ENCODE assay signal across 18 mouse cellular contexts in the genomic region with DNA sequence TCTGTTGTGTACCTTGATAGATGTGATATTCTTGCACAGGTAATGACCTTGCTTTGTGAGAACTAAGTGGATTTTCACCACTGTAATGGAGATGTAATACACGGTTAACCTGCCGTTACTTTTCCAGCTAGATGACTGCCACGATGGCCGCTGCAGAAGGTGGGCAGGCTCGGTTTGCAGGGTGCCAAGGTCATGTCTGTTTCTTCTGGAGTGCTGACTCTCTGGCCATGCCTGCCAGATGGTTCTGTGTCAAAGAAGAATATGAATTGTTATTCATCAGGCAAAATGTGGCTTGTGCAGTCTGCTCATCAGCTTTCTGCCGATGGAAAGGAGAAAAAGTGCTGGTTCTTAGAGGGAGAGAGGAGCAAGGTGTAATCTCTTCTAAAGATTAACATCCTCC.
"Had no signal": no experiment of that assay in that cellular context is flagged by ENCODE, and none has a peak within 500 bp of the region (broad histone marks: within the 10 kb centered on the region; RNA-seq: fewer than 3 reads in every experiment).

No protein-coding gene starts in this region.

- DNase-seq: kidney, postnatal 10 days; kidney, postnatal 36 days; layer of hippocampus, postnatal 36 days; liver, embryonic 13.5 days; lung, adult 2 months; lung, postnatal 14 days; right cerebral cortex, adult 18-20 months; right cerebral cortex, postnatal 14 days; right cerebral cortex, postnatal 4 days; thymus, adult 18-20 months; thymus, postnatal 36 days had no signal

- H3K4me1 ChIP-seq: liver, embryonic 13.5 days; neural tube, embryonic 12.5 days had no signal

- H3K27ac ChIP-seq: left cerebral cortex, adult 2 months; liver, embryonic 13.5 days; macrophage; midbrain, embryonic 12.5 days; midbrain, embryonic 15.5 days; neural tube, embryonic 12.5 days; neural tube, embryonic 15.5 days; stomach, postnatal 0 days had no signal

- ATAC-seq: midbrain, embryonic 15.5 days had no signal

- H3K27me3 ChIP-seq: liver, embryonic 13.5 days; midbrain, embryonic 12.5 days; midbrain, embryonic 15.5 days; neural tube, embryonic 12.5 days; neural tube, embryonic 15.5 days had no signal

- H3K4me3 ChIP-seq: left cerebral cortex, adult 2 months; liver, embryonic 13.5 days; midbrain, embryonic 12.5 days; midbrain, embryonic 15.5 days; neural tube, embryonic 12.5 days; neural tube, embryonic 15.5 days had no signal
